Mouse (Mus musculus) neural tube, embryonic 15.5 days (tissue): ENCODE results near the gene Dst. TPM values are rescaled to one million over a fixed set of nuclear protein-coding genes. Genes with fewer than 3 reads are reported as not detected.
A peak's percentile ranks its signal among the peaks of the same experiment; 100 is the strongest.

Experiments
- ATAC-seq: fragments of 200-750 bp; cut with Nextera tagmentation; 2 replicates; pipeline ENCODE4 v1.8.0; 2017; ENCODE audit warnings: mild to moderate bottlenecking, moderate TSS enrichment, moderate library complexity; ENCODE audit not compliant: low FRiP score
- H3K27ac ChIP-seq: fragments of 300-500 bp; sonication (generic); replicated peaks from 2 replicates; pipeline ENCODE4 v1.5.1; 2015; ENCODE audit warnings: mild to moderate bottlenecking, inconsistent platforms
- H3K27me3 ChIP-seq: fragments of 300-500 bp; sonication (generic); replicated peaks from 2 replicates; pipeline ENCODE4 v1.6.1; 2015; ENCODE audit warnings: inconsistent platforms
- H3K36me3 ChIP-seq: fragments of 300-500 bp; sonication (generic); 2 replicates; pipeline ENCODE4 v1.6.1; 2015; ENCODE audit warnings: inconsistent platforms
- H3K4me1 ChIP-seq: fragments of 300-500 bp; sonication (generic); 2 replicates; pipeline ENCODE4 v1.6.1; 2015; ENCODE audit warnings: inconsistent platforms
- H3K4me2 ChIP-seq: fragments of 300-500 bp; sonication (generic); 2 replicates; pipeline ENCODE4 v1.6.1; 2015; ENCODE audit warnings: inconsistent platforms, mild to moderate bottlenecking, moderate library complexity
- H3K4me3 ChIP-seq: fragments of 300-500 bp; sonication (generic); replicated peaks from 2 replicates; pipeline ENCODE4 v1.5.1; 2015; ENCODE audit warnings: mild to moderate bottlenecking, inconsistent platforms
- H3K9ac ChIP-seq: fragments of 300-500 bp; sonication (generic); replicated peaks from 2 replicates; pipeline ENCODE4 v1.6.1; 2015; ENCODE audit warnings: mild to moderate bottlenecking, inconsistent platforms
- H3K9me3 ChIP-seq: fragments of 300-500 bp; sonication (generic); replicated peaks from 2 replicates; pipeline ENCODE4 v1.6.1; 2016; ENCODE audit warnings: inconsistent platforms
- WGBS: fragments of 180-500 bp; shearing (Covaris S2); methylation state at CpG from one replicate; pipeline ENCODE4 v1.1.7; 2015; ENCODE audit warnings: mixed read lengths; 5-methylcytosine and 5-hydroxymethylcytosine counted together
- polyA plus RNA-seq: library from polyadenylated mRNA; unstranded; fragments of >200 nt; fragmentation: Nextera tagmentation; extraction: Ambion mirVana; gene quantifications from 2 replicates; pipeline ENCODE4 v1.2.1, GENCODE M21; 2015

Gene Dst
- polyA plus RNA-seq, 1 experiment from 2014 or later = 38.0 TPM

GRCm38 (mm10) chr1:33991067-33991466 is 83.0 kb downstream of the Dst start:
- H3K4me1 ChIP-seq = no peaks in the 10 kb centered on the region
- no peak overlapping the region for H3K9ac ChIP-seq
- no peaks in the 10 kb centered on the region for H3K36me3 ChIP-seq
- ATAC-seq = no peak
- no peak overlapping the region for H3K27ac ChIP-seq
- WGBS = 92% methylated on average over 6 of the region's 6 CpGs
- no peak overlapping the region for H3K4me3 ChIP-seq
- no peaks in the 10 kb centered on the region for H3K9me3 ChIP-seq
- no peak overlapping the region for H3K4me2 ChIP-seq
- no peaks in the 10 kb centered on the region for H3K27me3 ChIP-seq

GRCm38 (mm10) chr1:33992810-33993209 is 84.8 kb downstream of the Dst start:
- H3K4me1 ChIP-seq = no peaks in the 10 kb centered on the region
- no peak overlapping the region for H3K4me2 ChIP-seq
- no peaks in the 10 kb centered on the region for H3K27me3 ChIP-seq
- no peak overlapping the region for H3K4me3 ChIP-seq
- ATAC-seq = no peak
- H3K36me3 ChIP-seq = no peaks in the 10 kb centered on the region
- 89% methylated on average over 11 of the region's 11 CpGs for WGBS
- H3K27ac ChIP-seq = no peak overlapping the region
- no peak overlapping the region for H3K9ac ChIP-seq
- no peaks in the 10 kb centered on the region for H3K9me3 ChIP-seq

GRCm38 (mm10) chr1:33994201-33994600 is 86.2 kb downstream of the Dst start:
- no peak overlapping the region for H3K4me3 ChIP-seq
- no peak for ATAC-seq
- no peaks in the 10 kb centered on the region for H3K27me3 ChIP-seq
- no peaks in the 10 kb centered on the region for H3K4me1 ChIP-seq
- H3K27ac ChIP-seq = no peak overlapping the region
- no peaks in the 10 kb centered on the region for H3K9me3 ChIP-seq
- WGBS = 79% methylated on average over 9 of the region's 9 CpGs
- H3K9ac ChIP-seq = no peak overlapping the region
- no peaks in the 10 kb centered on the region for H3K36me3 ChIP-seq
- H3K4me2 ChIP-seq = no peak overlapping the region

GRCm38 (mm10) chr1:33995386-33995785 is 87.4 kb downstream of the Dst start:
- H3K9ac ChIP-seq = no peak overlapping the region
- H3K27ac ChIP-seq = no peak overlapping the region
- ATAC-seq = no peak
- H3K4me3 ChIP-seq = no peak overlapping the region
- 83% methylated on average over 6 of the region's 6 CpGs for WGBS
- no peaks in the 10 kb centered on the region for H3K36me3 ChIP-seq
- no peaks in the 10 kb centered on the region for H3K4me1 ChIP-seq
- no peaks in the 10 kb centered on the region for H3K9me3 ChIP-seq
- H3K27me3 ChIP-seq = no peaks in the 10 kb centered on the region
- no peak overlapping the region for H3K4me2 ChIP-seq

- Histone ChIP-seq H3K9me3 (no peaks in the 10 kb centered on the region), H3K27ac (no peak overlapping the region), H3K27me3 (no peaks in the 10 kb centered on the region), H3K4me2 (no peak overlapping the region), H3K9ac (no peak overlapping the region), H3K36me3 (no peaks in the 10 kb centered on the region), H3K4me3 (no peak overlapping the region), H3K4me1 (no peaks in the 10 kb centered on the region)
- 92% methylated on average over 5 of the region's 5 CpGs for WGBS
- no peak for ATAC-seq
These were observed 88.3 kb downstream of the Dst start for GRCm38 (mm10) chr1:33996105-33996887.

GRCm38 (mm10) chr1:34002321-34002720 is 94.3 kb downstream of the Dst start:
- H3K4me1 ChIP-seq = peaks cover 21% of the 10 kb centered on the region
- no peak overlapping the region for H3K4me2 ChIP-seq
- 83% methylated on average over 4 of the region's 4 CpGs for WGBS
- no peak overlapping the region for H3K4me3 ChIP-seq
- no peaks in the 10 kb centered on the region for H3K36me3 ChIP-seq
- H3K27ac ChIP-seq = no peak overlapping the region
- no peaks in the 10 kb centered on the region for H3K9me3 ChIP-seq
- no peak for ATAC-seq
- H3K27me3 ChIP-seq = no peaks in the 10 kb centered on the region
- H3K9ac ChIP-seq = no peak overlapping the region

- Histone ChIP-seq H3K4me2 (no peak overlapping the region), H3K9me3 (no peaks in the 10 kb centered on the region), H3K4me1 (peaks cover 28% of the 10 kb centered on the region), H3K36me3 (no peaks in the 10 kb centered on the region), H3K27ac (no peak overlapping the region), H3K9ac (no peak overlapping the region), H3K27me3 (no peaks in the 10 kb centered on the region), H3K4me3 (no peak overlapping the region)
- no peak for ATAC-seq
- 26% methylated on average over 9 of the region's 9 CpGs for WGBS
These were observed 94.9 kb downstream of the Dst start for GRCm38 (mm10) chr1:34002970-34003369.

GRCm38 (mm10) chr1:34005238-34005725 is 97.3 kb downstream of the Dst start:
- Histone ChIP-seq H3K4me3 (peak overlapping the region; percentile 62), H3K27me3 (no peaks in the 10 kb centered on the region), H3K4me2 (peak overlapping the region; percentile 73), H3K4me1 (peaks cover 37% of the 10 kb centered on the region), H3K9ac (peak overlapping the region; percentile 59), H3K9me3 (no peaks in the 10 kb centered on the region), H3K36me3 (no peaks in the 10 kb centered on the region), H3K27ac (peak overlapping the region; percentile 89)
- ATAC-seq = peak; percentile 2
- 3% methylated on average over 10 of the region's 10 CpGs for WGBS

GRCm38 (mm10) chr1:34005726-34006638 is 98.0 kb downstream of the Dst start:
- Histone ChIP-seq H3K27me3 (no peaks in the 10 kb centered on the region), H3K36me3 (no peaks in the 10 kb centered on the region), H3K9me3 (no peaks in the 10 kb centered on the region), H3K27ac (peak overlapping the region; percentile 89), H3K4me3 (peak overlapping the region; percentile 62), H3K4me2 (peak overlapping the region; percentile 73), H3K4me1 (peaks cover 41% of the 10 kb centered on the region), H3K9ac (peak overlapping the region; percentile 59)
- WGBS = under 1% methylated on average over 29 of the region's 29 CpGs
- ATAC-seq = peak; percentile 87

- Histone ChIP-seq H3K9me3 (no peaks in the 10 kb centered on the region), H3K4me2 (peak overlapping the region; percentile 73), H3K9ac (peak overlapping the region; percentile 59), H3K36me3 (no peaks in the 10 kb centered on the region), H3K27me3 (no peaks in the 10 kb centered on the region), H3K4me1 (peaks cover 45% of the 10 kb centered on the region), H3K4me3 (peak overlapping the region; percentile 62), H3K27ac (peak overlapping the region; percentile 89)
- 16% methylated on average over 5 of the region's 5 CpGs for WGBS
- no peak for ATAC-seq
These were observed 98.9 kb downstream of the Dst start for GRCm38 (mm10) chr1:34006828-34007361.

GRCm38 (mm10) chr1:34007379-34007778 is 99.4 kb downstream of the Dst start:
- peak overlapping the region; percentile 89 for H3K27ac ChIP-seq
- no peaks in the 10 kb centered on the region for H3K36me3 ChIP-seq
- peak overlapping the region; percentile 59 for H3K9ac ChIP-seq
- H3K4me1 ChIP-seq = peaks cover 48% of the 10 kb centered on the region
- peak overlapping the region; percentile 73 for H3K4me2 ChIP-seq
- no peaks in the 10 kb centered on the region for H3K9me3 ChIP-seq
- peak overlapping the region; percentile 62 for H3K4me3 ChIP-seq
- H3K27me3 ChIP-seq = no peaks in the 10 kb centered on the region
- 19% methylated on average over 4 of the region's 4 CpGs for WGBS
- ATAC-seq = no peak
